Mouse (Mus musculus): Measurements from ENCODE around the gene Spryd3.

- no peak for TF ChIP-seq POLR2AphosphoS5 (IDR thresholded peaks at IDR 0.05; ENCODE audit: borderline replicate concordance, low read depth, low read length)
- TF ChIP-seq BHLHE40 (IDR thresholded peaks at IDR 0.05; ENCODE audit: borderline replicate concordance, low read depth, low read length), result no peak
- TF ChIP-seq CTCF (IDR thresholded peaks at IDR 0.05 in 2 of 3, conservative IDR thresholded peaks at IDR 0.05 in 1 of 3; ENCODE audit: control insufficient read depth in 1 of 3, insufficient read depth in 1 of 3, low read depth in 2 of 3, low read length in 3 of 3, poor library complexity in 1 of 3, severe bottlenecking in 1 of 3), result no peak
- no peak for TF ChIP-seq TAL1 (IDR thresholded peaks at IDR 0.05; ENCODE audit: low read length)
- TF ChIP-seq E2F4 (IDR thresholded peaks at IDR 0.05; ENCODE audit: borderline replicate concordance, low read depth, low read length), result no peak
- TF ChIP-seq POLR2A (IDR thresholded peaks at IDR 0.05; ENCODE audit: control insufficient read depth in 1 of 2, insufficient read depth in 1 of 2, low read depth in 1 of 2, low read length in 2 of 2, poor library complexity in 1 of 2), result no peak
- no peak for TF ChIP-seq HCFC1 (IDR thresholded peaks at IDR 0.05; ENCODE audit: low read depth, low read length)
- TF ChIP-seq RAD21 (IDR thresholded peaks at IDR 0.05; ENCODE audit: low read depth, low read length), result no peak
- no peak for TF ChIP-seq CHD1 (IDR thresholded peaks at IDR 0.05; ENCODE audit: low read depth, low read length)
- TF ChIP-seq ZC3H11A (IDR thresholded peaks at IDR 0.05; ENCODE audit: low read depth, low read length), result no peak
- no peak for TF ChIP-seq ZKSCAN1 (IDR thresholded peaks at IDR 0.05; ENCODE audit: low read depth, low read length)
- TF ChIP-seq EP300 (IDR thresholded peaks at IDR 0.05; ENCODE audit: low read depth in 1 of 2, low read length in 2 of 2), result no peak
- no peak for TF ChIP-seq ETS1 (IDR thresholded peaks at IDR 0.05; ENCODE audit: low read depth, low read length)
- no peak for TF ChIP-seq GATA1 (IDR thresholded peaks at IDR 0.05; ENCODE audit: low read depth, low read length)
Observed at GRCm38 (mm10) chr15:102103371-102103946, 32.6 kb downstream of the Spryd3 start.
